Mouse (Mus musculus) hindbrain, embryonic 10.5 days (tissue): Measurements from ENCODE around the gene Sult2a1. TPM values are rescaled to one million over a fixed set of nuclear protein-coding genes. Genes with fewer than 3 reads are reported as not detected.
"Not testable (repeated sequence)": the region's sequence is repeated elsewhere in the genome, so short reads cannot be mapped to it uniquely, and the experiment has no call there.

Experiments used
- DNase-seq: peaks from one replicate; pipeline ENCODE4 v3.0.0-alpha.2; 2017; ENCODE audit warnings: low spot score
- H3K27ac ChIP-seq: fragments of 300-500 bp; sonication (generic); 2 replicates; pipeline ENCODE4 v1.5.1; 2016; ENCODE audit warnings: mild to moderate bottlenecking, moderate library complexity
- H3K27me3 ChIP-seq: fragments of 300-500 bp; sonication (generic); 2 replicates; pipeline ENCODE4 v1.6.1; 2016; ENCODE audit warnings: mild to moderate bottlenecking; ENCODE audit not compliant: poor library complexity, insufficient read depth, severe bottlenecking
- H3K36me3 ChIP-seq: fragments of 300-500 bp; sonication (generic); 2 replicates; pipeline ENCODE4 v1.6.1; 2016; ENCODE audit warnings: mild to moderate bottlenecking, moderate library complexity
- H3K4me1 ChIP-seq: fragments of 300-500 bp; sonication (generic); replicated peaks from 2 replicates; pipeline ENCODE4 v1.6.1; 2016; ENCODE audit warnings: mild to moderate bottlenecking
- H3K4me3 ChIP-seq: fragments of 300-500 bp; sonication (generic); 2 replicates; pipeline ENCODE4 v1.5.1; 2016; ENCODE audit warnings: mild to moderate bottlenecking, moderate library complexity
- H3K9me3 ChIP-seq: fragments of 300-500 bp; sonication (generic); 2 replicates; pipeline ENCODE4 v1.6.1; 2016; ENCODE audit warnings: mild to moderate bottlenecking, moderate library complexity
- WGBS: fragments of 180-500 bp; shearing (Covaris S2); methylation state at CpG from one replicate; pipeline ENCODE4 v1.1.7; 2016; 5-methylcytosine and 5-hydroxymethylcytosine counted together
- polyA plus RNA-seq: library from polyadenylated mRNA; unstranded; fragments of >200 nt; fragmentation: Nextera tagmentation; extraction: Ambion mirVana; gene quantifications from 2 replicates; pipeline ENCODE4 v1.2.1, GENCODE M21; 2016

Gene Sult2a1
- polyA plus RNA-seq: not detected in 2 replicates

DNA sequence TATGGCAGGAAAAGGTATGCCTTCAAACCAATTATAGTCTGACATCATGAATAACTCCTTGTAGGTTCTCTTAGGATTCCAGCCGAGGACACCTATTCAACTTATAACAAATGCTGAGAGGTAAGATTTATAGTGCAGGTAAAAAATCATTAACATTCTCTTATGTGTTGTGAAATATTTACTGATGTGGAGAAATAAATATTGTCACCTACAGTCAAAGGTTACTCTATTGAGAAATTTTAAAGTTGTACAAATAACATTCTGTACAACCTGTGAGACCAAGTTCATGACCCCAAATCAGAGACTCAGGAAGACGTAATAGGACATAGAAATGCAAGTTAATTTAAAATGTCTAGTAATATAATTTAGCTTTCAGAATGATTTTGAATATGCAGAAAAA, at the start of gene Sult2a1:
TSS of gene Sult2a1 (minus strand) at position 101 of the 400 bp plus-strand sequence.
- not testable (repeated sequence) for H3K27me3 ChIP-seq, H3K27ac ChIP-seq, H3K9me3 ChIP-seq, DNase-seq, H3K4me3 ChIP-seq, H3K4me1 ChIP-seq, H3K36me3 ChIP-seq
- 86% methylated on average over 1 of the region's 2 CpGs for WGBS

DNA sequence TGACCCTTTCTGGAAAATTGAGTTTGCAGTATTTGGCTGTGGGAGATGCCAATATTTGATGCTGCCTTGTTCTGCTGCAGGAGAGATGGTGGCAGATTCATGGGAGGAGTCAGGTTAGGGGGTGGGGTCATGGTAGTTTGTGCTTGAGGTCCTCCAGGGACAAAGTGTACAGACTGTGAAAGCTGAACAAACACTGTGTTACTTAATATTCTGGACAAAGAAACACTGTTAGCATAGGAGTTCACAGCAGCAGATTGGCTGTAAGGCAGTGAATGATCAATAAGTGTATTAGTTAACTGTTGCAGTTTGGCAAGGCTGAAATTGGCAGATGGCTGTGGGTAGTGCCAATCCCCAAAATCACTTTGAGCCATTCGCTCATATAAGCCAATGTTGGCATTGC, 23.3 kb downstream of the Sult2a1 start:
- 92% methylated on average over 1 of the region's 1 CpGs for WGBS
- Histone ChIP-seq H3K4me3 (no peak overlapping the region), H3K36me3 (no peaks in the 10 kb centered on the region), H3K9me3 (peaks cover 20% of the 10 kb centered on the region), H3K27ac (no peak overlapping the region), H3K27me3 (no peaks in the 10 kb centered on the region), H3K4me1 (no peaks in the 10 kb centered on the region)
- no peak for DNase-seq

Other genes starting within 250 kb of the Sult2a1 start
- gene Sult2a5, start 213.4 kb downstream of the Sult2a1 start, polyA plus RNA-seq: not detected in 2 replicates
- not detected in 2 replicates for gene Sult2a2, start 103.9 kb downstream of the Sult2a1 start, polyA plus RNA-seq
- not detected in 2 replicates for gene Sult2a4, start 152.2 kb upstream of the Sult2a1 start, polyA plus RNA-seq